Mouse (Mus musculus): ENCODE data around the gene Hspa12a. TPM values are rescaled to one million over a fixed set of nuclear protein-coding genes. Genes with fewer than 3 reads are reported as not detected.

Hspa12a gene
- polyA plus RNA-seq, 1 experiment from 2014 or later, result 10.5 TPM

DNA sequence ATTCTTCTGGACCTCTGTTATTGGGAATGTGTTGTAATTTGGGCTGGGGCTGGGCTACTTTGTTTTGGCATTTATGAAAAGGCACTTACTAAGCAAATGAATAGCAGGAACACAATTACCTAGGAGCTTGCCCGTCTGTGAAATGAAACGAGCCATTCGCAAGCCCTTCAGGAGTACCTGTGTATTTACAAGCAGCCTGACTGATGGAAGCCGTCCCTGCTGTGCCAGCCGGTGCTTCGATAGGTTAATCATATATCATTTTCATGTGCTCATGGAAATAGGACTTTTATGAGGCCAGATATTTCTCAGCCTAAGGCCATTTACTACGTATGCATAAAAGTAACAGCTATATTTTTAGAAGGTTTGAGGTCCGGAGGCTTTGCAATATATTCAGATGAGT lies 19.6 kb upstream of the Hspa12a start:
- Histone ChIP-seq H3K27ac (ENCODE audit: poor library complexity, severe bottlenecking) (no peak overlapping the region), H3K4me1 (replicated peaks) (no peaks in the 10 kb centered on the region), H3K36me3 (no peaks in the 10 kb centered on the region), H3K9ac (no peak overlapping the region), H3K9me3 (replicated peaks) (no peaks in the 10 kb centered on the region), H3K4me2 (no peak overlapping the region), H3K27me3 (replicated peaks) (peaks cover 12% of the 10 kb centered on the region; the same call in 1 of the 2 replicates), H3K4me3 (no peak overlapping the region)
- 75% methylated on average over 8 of the region's 8 CpGs for whole genome bisulfite sequencing
- no peak for ATAC-seq (ENCODE audit: insufficient number of reproducible peaks, low FRiP score)

DNA sequence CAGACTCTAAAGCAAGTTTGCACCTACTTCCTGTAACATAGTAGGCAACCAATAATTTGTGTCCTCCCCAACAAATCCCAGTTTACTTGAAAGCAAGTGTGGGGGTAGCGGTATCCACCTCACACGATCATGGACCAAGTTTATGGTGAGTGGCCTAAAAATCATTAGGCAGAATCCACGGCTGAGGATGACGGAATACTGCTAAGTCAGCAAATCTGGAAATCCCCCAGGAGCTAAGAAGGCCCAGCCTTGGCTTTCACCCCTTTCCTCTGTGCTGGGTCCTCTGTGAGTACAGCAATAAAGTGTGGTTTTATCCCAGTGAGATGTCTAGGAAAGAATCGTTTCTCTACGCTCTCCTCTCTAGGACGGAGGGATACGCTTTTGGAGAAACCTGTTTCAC lies 11.3 kb upstream of the Hspa12a start:
- no peaks in the 10 kb centered on the region for H3K36me3 ChIP-seq
- H3K4me1 ChIP-seq (replicated peaks), result no peaks in the 10 kb centered on the region
- no peak overlapping the region for H3K4me2 ChIP-seq
- H3K9ac ChIP-seq, result no peak overlapping the region
- H3K4me3 ChIP-seq, result no peak overlapping the region
- H3K9me3 ChIP-seq (replicated peaks), result no peaks in the 10 kb centered on the region
- H3K27me3 ChIP-seq (replicated peaks), result peaks cover 48% of the 10 kb centered on the region
- WGBS, result 85% methylated on average over 8 of the region's 8 CpGs
- ATAC-seq (ENCODE audit: insufficient number of reproducible peaks, low FRiP score), result no peak
- H3K27ac ChIP-seq (ENCODE audit: poor library complexity, severe bottlenecking), result no peak overlapping the region

GRCm38 (mm10) chr19:58952236-58952635 lies 8.8 kb upstream of the Hspa12a start:
- Histone ChIP-seq H3K27ac (ENCODE audit: poor library complexity, severe bottlenecking) (no peak overlapping the region), H3K27me3 (replicated peaks) (peaks cover 60% of the 10 kb centered on the region), H3K36me3 (no peaks in the 10 kb centered on the region), H3K4me2 (no peak overlapping the region), H3K9me3 (replicated peaks) (no peaks in the 10 kb centered on the region), H3K9ac (no peak overlapping the region), H3K4me3 (no peak overlapping the region), H3K4me1 (replicated peaks) (no peaks in the 10 kb centered on the region)
- ATAC-seq (ENCODE audit: insufficient number of reproducible peaks, low FRiP score), result no peak
- WGBS, result 58% methylated on average over 12 of the region's 13 CpGs

DNA sequence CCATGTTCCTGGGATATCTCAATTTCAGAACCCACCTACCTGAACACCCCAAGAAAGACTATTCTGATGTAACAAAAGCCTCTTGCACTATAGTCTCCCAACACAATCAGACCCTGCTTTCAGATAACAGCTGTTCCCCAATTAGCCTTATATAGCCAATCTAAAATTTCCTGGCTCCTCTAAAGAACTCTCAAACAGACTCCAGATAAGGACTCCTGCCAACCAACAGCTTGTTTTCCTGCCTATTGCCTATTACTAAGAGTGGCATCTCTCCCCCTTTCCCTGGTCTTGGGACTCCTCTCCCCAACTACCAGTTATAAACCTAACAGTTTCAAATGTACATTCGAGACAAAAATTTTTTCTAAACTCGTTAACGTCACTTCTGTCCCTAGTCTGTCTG lies 8.1 kb upstream of the Hspa12a start:
- no peak overlapping the region for H3K4me2 ChIP-seq
- no peaks in the 10 kb centered on the region for H3K4me1 ChIP-seq (replicated peaks)
- no peaks in the 10 kb centered on the region for H3K9me3 ChIP-seq (replicated peaks)
- no peak for ATAC-seq (ENCODE audit: insufficient number of reproducible peaks, low FRiP score)
- peaks cover 63% of the 10 kb centered on the region for H3K27me3 ChIP-seq (replicated peaks)
- no peak overlapping the region for H3K27ac ChIP-seq (ENCODE audit: poor library complexity, severe bottlenecking)
- whole genome bisulfite sequencing, result 79% methylated on average over 3 of the region's 3 CpGs
- no peak overlapping the region for H3K4me3 ChIP-seq
- no peak overlapping the region for H3K9ac ChIP-seq
- H3K36me3 ChIP-seq, result no peaks in the 10 kb centered on the region

GRCm38 (mm10) chr19:58945959-58946358 lies 2.5 kb upstream of the Hspa12a start:
- no peak for ATAC-seq (ENCODE audit: insufficient number of reproducible peaks, low FRiP score)
- WGBS, result 61% methylated on average over 7 of the region's 7 CpGs
- H3K4me2 ChIP-seq, result no peak overlapping the region
- no peak overlapping the region for H3K4me3 ChIP-seq
- H3K4me1 ChIP-seq (replicated peaks), result 0 out of 2 replicates have a peak, but pooled peaks cover 3% of the 10 kb centered on the region
- peaks cover 31% of the 10 kb centered on the region for H3K27me3 ChIP-seq (replicated peaks)
- no peak overlapping the region for H3K27ac ChIP-seq (ENCODE audit: poor library complexity, severe bottlenecking)
- no peaks in the 10 kb centered on the region for H3K36me3 ChIP-seq
- H3K9me3 ChIP-seq (replicated peaks), result no peaks in the 10 kb centered on the region
- H3K9ac ChIP-seq, result no peak overlapping the region

DNA sequence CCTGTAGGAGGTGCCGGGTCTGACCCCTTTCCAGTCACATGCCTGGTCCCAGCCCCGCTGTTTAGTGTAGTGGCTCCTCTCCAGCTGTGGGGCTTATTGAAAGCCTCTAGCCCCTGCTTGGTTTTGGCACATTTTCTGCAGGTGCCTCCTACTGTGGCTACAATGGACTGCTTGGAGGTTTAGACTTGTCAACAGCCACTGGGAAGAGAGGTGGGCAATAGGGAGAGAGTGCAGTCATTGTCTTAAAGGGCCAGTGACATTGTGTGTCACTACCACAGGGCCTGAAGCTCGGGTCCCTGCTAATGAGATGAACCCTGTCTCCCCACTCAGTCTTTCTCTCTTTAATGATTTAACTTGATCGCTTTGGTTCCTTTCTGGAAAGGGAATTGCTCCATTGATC lies 10.4 kb downstream of the Hspa12a start:
- Histone ChIP-seq H3K9ac (no peak overlapping the region), H3K9me3 (replicated peaks) (no peaks in the 10 kb centered on the region), H3K4me3 (no peak overlapping the region), H3K27me3 (replicated peaks) (peaks cover 51% of the 10 kb centered on the region), H3K4me2 (no peak overlapping the region), H3K4me1 (replicated peaks) (no peaks in the 10 kb centered on the region), H3K27ac (ENCODE audit: poor library complexity, severe bottlenecking) (no peak overlapping the region), H3K36me3 (no peaks in the 10 kb centered on the region)
- no peak for ATAC-seq (ENCODE audit: insufficient number of reproducible peaks, low FRiP score)
- WGBS, result 17% methylated on average over 4 of the region's 4 CpGs

DNA sequence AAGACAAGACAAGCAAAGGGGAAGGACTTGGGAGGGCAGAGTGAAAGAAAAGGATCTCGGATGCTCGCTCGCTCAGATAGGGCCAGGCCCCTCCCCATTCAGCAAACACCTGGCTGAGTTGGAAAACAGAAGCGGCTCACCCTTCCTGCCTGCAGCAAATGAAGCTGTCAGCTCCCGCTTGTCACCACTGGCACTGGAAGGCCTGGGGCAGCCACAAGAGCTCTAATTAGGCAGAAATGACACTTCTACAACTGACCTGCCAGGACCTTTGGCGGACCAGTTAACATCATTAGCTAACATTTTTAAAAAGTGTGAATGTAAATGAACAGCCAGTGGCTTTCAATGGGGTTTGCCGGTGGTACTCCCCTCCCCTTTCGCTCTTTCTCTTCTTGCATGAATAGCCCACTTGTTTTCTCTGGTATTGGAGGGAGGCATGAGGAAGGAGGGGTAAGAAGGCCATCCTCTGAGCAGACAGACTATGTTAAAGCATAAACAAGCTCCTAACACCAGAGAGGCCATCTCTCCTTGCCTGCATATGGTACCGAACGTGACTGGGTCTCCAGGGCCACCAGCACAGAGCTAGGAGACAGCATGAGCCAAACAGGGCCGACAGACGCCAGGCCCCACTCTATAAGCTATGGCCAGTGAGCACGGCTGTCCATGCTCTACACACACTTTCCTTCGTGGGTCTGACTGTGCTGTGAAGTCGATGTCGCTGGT lies 12.2 kb downstream of the Hspa12a start:
- Histone ChIP-seq H3K4me1 (replicated peaks) (no peaks in the 10 kb centered on the region), H3K4me2 (no peak overlapping the region), H3K36me3 (no peaks in the 10 kb centered on the region), H3K9ac (no peak overlapping the region), H3K27ac (ENCODE audit: poor library complexity, severe bottlenecking) (no peak overlapping the region), H3K27me3 (replicated peaks) (peaks cover 51% of the 10 kb centered on the region), H3K9me3 (replicated peaks) (no peaks in the 10 kb centered on the region), H3K4me3 (no peak overlapping the region)
- ATAC-seq (ENCODE audit: insufficient number of reproducible peaks, low FRiP score), result no peak
- WGBS, result 34% methylated on average over 16 of the region's 16 CpGs

- H3K9me3 ChIP-seq (replicated peaks), result no peaks in the 10 kb centered on the region
- peak overlapping the region; percentile 38; the same call in 1 of the 2 replicates for H3K4me3 ChIP-seq
- H3K36me3 ChIP-seq, result no peaks in the 10 kb centered on the region
- no peaks in the 10 kb centered on the region for H3K4me1 ChIP-seq (replicated peaks)
- H3K27ac ChIP-seq (ENCODE audit: poor library complexity, severe bottlenecking), result no peak overlapping the region
- WGBS, result 23% methylated on average over 7 of the region's 7 CpGs
- no peak overlapping the region for H3K9ac ChIP-seq
- no peak for ATAC-seq (ENCODE audit: insufficient number of reproducible peaks, low FRiP score)
- peak overlapping the region; percentile 55 for H3K4me2 ChIP-seq
- peaks cover 44% of the 10 kb centered on the region for H3K27me3 ChIP-seq (replicated peaks)
Measured at GRCm38 (mm10) chr19:58919148-58919547, 24.3 kb downstream of the Hspa12a start.

GRCm38 (mm10) chr19:58918597-58918996 lies 24.9 kb downstream of the Hspa12a start:
- H3K4me2 ChIP-seq, result peak overlapping the region; percentile 55

GRCm38 (mm10) chr19:58913301-58913700 lies 30.2 kb downstream of the Hspa12a start:
- no peak for ATAC-seq (ENCODE audit: insufficient number of reproducible peaks, low FRiP score)
- Histone ChIP-seq H3K36me3 (no peaks in the 10 kb centered on the region), H3K9me3 (replicated peaks) (no peaks in the 10 kb centered on the region), H3K27me3 (replicated peaks) (peaks cover 49% of the 10 kb centered on the region), H3K4me3 (no peak overlapping the region), H3K27ac (ENCODE audit: poor library complexity, severe bottlenecking) (no peak overlapping the region), H3K4me1 (replicated peaks) (peaks cover 5% of the 10 kb centered on the region; the same call in 1 of the 2 replicates), H3K4me2 (no peak overlapping the region), H3K9ac (no peak overlapping the region)
- WGBS, result 81% methylated on average over 6 of the region's 6 CpGs

More at GRCm38 (mm10) chr19:58918597-58918996, 24.9 kb downstream of the Hspa12a start:
- Histone ChIP-seq H3K27me3 (replicated peaks) (peaks cover 46% of the 10 kb centered on the region), H3K4me3 (peak overlapping the region; percentile 38), H3K9me3 (replicated peaks) (no peaks in the 10 kb centered on the region), H3K4me1 (replicated peaks) (no peaks in the 10 kb centered on the region), H3K36me3 (no peaks in the 10 kb centered on the region), H3K9ac (no peak overlapping the region), H3K27ac (ENCODE audit: poor library complexity, severe bottlenecking) (no peak overlapping the region)
- WGBS, result 6% methylated on average over 11 of the region's 11 CpGs
- no peak for ATAC-seq (ENCODE audit: insufficient number of reproducible peaks, low FRiP score)

DNA sequence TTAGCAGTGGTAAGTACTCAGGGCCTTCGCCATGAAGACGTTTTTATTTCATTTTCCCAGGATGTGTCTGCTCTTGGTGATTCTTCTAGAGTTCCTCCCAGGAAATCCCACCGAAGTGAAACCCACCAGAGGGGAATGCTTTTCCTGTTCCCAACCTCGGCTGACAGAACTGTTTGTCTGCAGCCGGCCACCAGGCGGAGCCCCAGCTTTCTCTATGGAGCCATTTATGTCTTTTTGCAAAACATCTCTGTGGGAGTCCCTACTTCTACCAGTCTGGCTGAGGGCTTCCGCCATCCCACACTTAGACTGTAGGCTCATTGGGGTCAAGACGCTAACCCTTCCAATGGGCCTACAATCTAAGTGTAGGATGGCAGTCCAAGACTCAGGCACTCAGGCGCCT lies 32.1 kb downstream of the Hspa12a start:
- H3K4me1 ChIP-seq (replicated peaks), result peaks cover 5% of the 10 kb centered on the region; the same call in 1 of the 2 replicates
- H3K27ac ChIP-seq (ENCODE audit: poor library complexity, severe bottlenecking), result no peak overlapping the region
- peaks cover 33% of the 10 kb centered on the region for H3K27me3 ChIP-seq (replicated peaks)
- peak overlapping the region; percentile 83 for H3K4me2 ChIP-seq
- H3K36me3 ChIP-seq, result no peaks in the 10 kb centered on the region
- peak overlapping the region; percentile 44 for H3K4me3 ChIP-seq
- peak overlapping the region; percentile 63 for H3K9ac ChIP-seq
- H3K9me3 ChIP-seq (replicated peaks), result no peaks in the 10 kb centered on the region
- WGBS, result 13% methylated on average over 9 of the region's 9 CpGs
- ATAC-seq (ENCODE audit: insufficient number of reproducible peaks, low FRiP score), result peak; percentile 51; the same call in 1 of the 2 replicates

Data from heart, embryonic 12.5 days (tissue).